Mouse (Mus musculus) cerebellum, adult 2 months (tissue): Measurements from ENCODE around the gene Ccnd3. TPM values are rescaled to one million over a fixed set of nuclear protein-coding genes. Genes with fewer than 3 reads are reported as not detected.

ENCODE experiments used
- DNase-seq, 2 experiments: peaks; one replicate each; pipeline ENCODE4 v3.0.0; 2021
- H3K27ac ChIP-seq: fragments of 200-500 bp; 2 replicates; pipeline ENCODE4 v1.5.1; 2012; ENCODE audit warnings: low read length, control low read depth, inconsistent platforms; ENCODE audit not compliant: insufficient read depth
- H3K27me3 ChIP-seq: fragments of 200-500 bp; 2 replicates; pipeline ENCODE4 v1.6.1; 2012; ENCODE audit warnings: inconsistent platforms, mild to moderate bottlenecking, low read length, moderate library complexity; ENCODE audit not compliant: control insufficient read depth, insufficient read depth
- H3K4me1 ChIP-seq: fragments of 200-500 bp; 2 replicates; pipeline ENCODE4 v1.6.1; 2011; ENCODE audit warnings: low read length; ENCODE audit not compliant: control insufficient read depth, insufficient read depth
- H3K4me3 ChIP-seq: fragments of 200-500 bp; replicated peaks from 2 replicates; pipeline ENCODE3; 2011; ENCODE audit warnings: mild to moderate bottlenecking, low read depth, low read length, control low read depth; ENCODE audit not compliant: insufficient read depth
- CTCF ChIP-seq: fragments of 200-500 bp; IDR thresholded peaks from 2 replicates; pipeline ENCODE4 v1.5.1; 2011; ENCODE audit warnings: low read depth, mild to moderate bottlenecking, control low read depth, low read length, moderate library complexity, borderline replicate concordance; ENCODE audit not compliant: insufficient read depth
- POLR2A ChIP-seq: fragments of 200-500 bp; IDR thresholded peaks from 2 replicates; pipeline ENCODE4 v1.6.1; 2011; ENCODE audit warnings: low read length, control low read depth, borderline replicate concordance; ENCODE audit not compliant: insufficient read depth
- WGBS: fragments of 180-500 bp; shearing (Covaris S2); methylation state at CpG from one replicate; pipeline ENCODE4 v1.1.7; 2018; 5-methylcytosine and 5-hydroxymethylcytosine counted together
- polyA plus RNA-seq: library from polyadenylated mRNA; depleted of rRNA; stranded (reverse); fragments of >200 nt; gene quantifications from 2 replicates; pipeline ENCODE4 v1.2.3, GENCODE M21; 2012; rRNA removed

Ccnd3 gene
- polyA plus RNA-seq, 1 experiment, result 50.5 TPM

DNA sequence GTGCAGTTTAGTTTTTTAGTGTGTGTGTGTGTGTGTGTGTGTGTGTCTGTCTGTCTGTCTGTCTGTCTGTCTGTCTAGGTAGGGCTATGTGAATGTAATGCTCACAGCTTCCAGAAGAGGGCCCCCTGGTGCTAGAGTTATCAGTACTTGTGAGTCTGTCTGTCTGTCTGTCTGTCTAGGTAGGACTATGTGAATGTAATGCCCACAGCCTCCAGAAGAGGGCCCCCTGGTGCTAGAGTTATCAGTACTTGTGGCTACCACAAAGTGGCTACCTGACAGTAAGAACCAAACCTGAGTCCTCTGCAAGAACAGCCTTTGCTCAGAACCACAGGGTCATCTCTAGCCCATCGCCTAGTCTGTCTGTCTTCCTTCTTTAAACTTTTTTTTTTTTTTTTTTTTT lies 141.8 kb downstream of the Ccnd3 start:
- Histone ChIP-seq H3K4me1 (no peaks in the 10 kb centered on the region), H3K4me3 (no peak overlapping the region), H3K27ac (no peak overlapping the region), H3K27me3 (no peaks in the 10 kb centered on the region)
- TF ChIP-seq CTCF (peak; percentile 34; the same call in 1 of the 2 replicates), POLR2A (no peak)
- WGBS, result 67% methylated on average over 1 of the region's 1 CpGs
- peak; percentile 20 to 26 for DNase-seq

DNA sequence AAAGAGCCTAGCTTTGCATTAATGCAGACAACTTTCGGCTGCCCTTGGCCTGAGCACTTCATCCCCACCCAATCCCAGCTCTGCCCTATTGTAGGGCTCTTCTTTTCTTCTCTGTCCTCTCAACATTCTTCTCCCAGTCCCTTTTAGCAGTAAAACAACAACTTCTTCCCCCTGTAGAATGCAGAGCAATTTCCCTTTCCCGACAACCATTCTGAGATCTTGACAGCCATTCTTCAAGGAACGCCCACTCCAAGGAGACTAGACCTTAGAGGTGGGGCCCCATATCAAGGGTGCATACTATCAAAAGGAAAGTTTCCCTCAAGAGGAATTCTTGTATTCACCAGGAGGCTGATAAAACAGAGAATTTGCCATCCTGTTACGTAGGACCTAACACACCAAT lies 144.1 kb downstream of the Ccnd3 start:
- H3K27ac ChIP-seq, result no peak overlapping the region
- H3K4me1 ChIP-seq, result no peaks in the 10 kb centered on the region
- H3K27me3 ChIP-seq, result no peaks in the 10 kb centered on the region
- no peak for DNase-seq
- H3K4me3 ChIP-seq, result no peak overlapping the region
- 68% methylated on average over 4 of the region's 4 CpGs for WGBS
- TF ChIP-seq POLR2A (no peak), CTCF (no peak)

Other genes with a start within 250 kb of the Ccnd3 start
- gene Mrps10, start 136.2 kb upstream of the Ccnd3 start, polyA plus RNA-seq, result 58.8 and 63.7 TPM in 2 replicates
- 1.9 and 2.0 TPM in 2 replicates for gene Guca1b, start 119.7 kb upstream of the Ccnd3 start, polyA plus RNA-seq
- 0.21 and 0.25 TPM in 2 replicates for gene Guca1a, start 104.5 kb upstream of the Ccnd3 start, polyA plus RNA-seq
- gene AI661453, start 68.4 kb upstream of the Ccnd3 start, polyA plus RNA-seq, result 0.11 and 0.13 TPM in 2 replicates
- 0.19 and 0.25 TPM in 2 replicates for gene 1700001C19Rik, start 67.7 kb upstream of the Ccnd3 start, polyA plus RNA-seq
- 30.7 and 32.0 TPM in 2 replicates for gene Taf8, start 2.8 kb upstream of the Ccnd3 start, polyA plus RNA-seq
- gene Bysl, start 106.4 kb downstream of the Ccnd3 start, polyA plus RNA-seq, result 13.6 and 14.9 TPM in 2 replicates
- gene Med20, start 106.5 kb downstream of the Ccnd3 start, polyA plus RNA-seq, result 43.7 and 47.1 TPM in 2 replicates
- gene Gm20517, start 106.5 kb downstream of the Ccnd3 start, polyA plus RNA-seq, result 1.7 and 2.1 TPM in 2 replicates
- 11.1 and 11.2 TPM in 2 replicates for gene Usp49, start 125.6 kb downstream of the Ccnd3 start, polyA plus RNA-seq
- 148 and 167 TPM in 2 replicates for gene Tomm6, start 183.3 kb downstream of the Ccnd3 start, polyA plus RNA-seq
- gene Frs3, start 184.0 kb downstream of the Ccnd3 start, polyA plus RNA-seq, result 46.5 and 51.3 TPM in 2 replicates
- gene Gm21981, start 189.4 kb downstream of the Ccnd3 start, polyA plus RNA-seq, result 6.6 and 7.0 TPM in 2 replicates
- gene Prickle4, start 189.7 kb downstream of the Ccnd3 start, polyA plus RNA-seq, result 1.5 and 2.4 TPM in 2 replicates
- gene Pgc, start 221.8 kb downstream of the Ccnd3 start, polyA plus RNA-seq, result 0.13 and 0.31 TPM in 2 replicates
- gene Tfeb, start 232.0 kb downstream of the Ccnd3 start, polyA plus RNA-seq, result 26.4 and 27.5 TPM in 2 replicates